Mouse (Mus musculus) liver, adult 2 months (tissue): ENCODE measurements around the gene Syngap1.

Experiments
- CTCF ChIP-seq: fragments of 200-500 bp; IDR thresholded peaks from 2 replicates; pipeline ENCODE4 v1.5.1; 2011; ENCODE audit warnings: low read depth, low read length, control low read depth
- POLR2A ChIP-seq: fragments of 200-500 bp; IDR thresholded peaks from 2 replicates; pipeline ENCODE4 v1.6.1; 2011; ENCODE audit warnings: low read length, control low read depth; ENCODE audit not compliant: insufficient read depth; ENCODE audit errors: extremely low read depth

DNA sequence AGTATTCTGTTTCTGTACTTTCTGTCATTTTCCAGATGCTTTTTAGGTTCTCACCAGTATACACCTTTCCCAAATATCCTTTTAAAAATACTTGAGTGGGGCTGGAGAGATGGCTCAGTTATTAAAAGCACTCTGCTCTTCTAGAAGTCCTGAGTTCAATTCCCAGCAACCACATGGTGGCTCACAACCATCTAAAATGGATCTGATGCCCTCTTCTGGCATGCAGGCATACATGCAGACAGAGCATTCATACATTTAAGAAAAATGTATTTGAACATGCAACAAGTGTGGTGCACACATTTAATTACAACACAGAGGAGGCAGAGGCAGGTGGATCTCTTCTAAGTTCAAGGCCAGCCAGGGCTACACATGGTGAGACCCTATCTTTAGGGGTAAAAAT, 34.4 kb downstream of the Syngap1 start:
- TF ChIP-seq POLR2A, result no peak
- no peak for TF ChIP-seq CTCF
